Mouse (Mus musculus) MEL (cell line): ENCODE data around the gene Doc2g.

Experiments
- CHD2 ChIP-seq: IDR thresholded peaks from 2 replicates; pipeline ENCODE4 v1.6.1; 2011; ENCODE audit warnings: low read length, improper control_type of control experiment
- CTCF ChIP-seq, 3 experiments: IDR thresholded peaks in 2 of 3; conservative IDR thresholded peaks in 1 of 3; 2 replicates each; pipeline ENCODE4 v1.5.1; 2011 to 2012; ENCODE audit warnings: low read length in 3 of 3, low read depth in 2 of 3, mild to moderate bottlenecking in 2 of 3, improper control_type of control experiment in 1 of 3, inconsistent platforms in 1 of 3, mixed read lengths in 1 of 3, moderate library complexity in 1 of 3; ENCODE audit not compliant: control insufficient read depth in 1 of 3, insufficient read depth in 1 of 3, poor library complexity in 1 of 3, severe bottlenecking in 1 of 3
- GATA1 ChIP-seq: IDR thresholded peaks from 2 replicates; pipeline ENCODE4 v1.6.1; 2011; ENCODE audit warnings: low read depth, low read length, improper control_type of control experiment
- NRF1 ChIP-seq: IDR thresholded peaks from 2 replicates; pipeline ENCODE4 v1.6.1; 2014; ENCODE audit warnings: low read depth, mild to moderate bottlenecking, inconsistent platforms, low read length, improper control_type of control experiment, moderate library complexity; ENCODE audit not compliant: poor library complexity, insufficient read depth, severe bottlenecking
- TBP ChIP-seq: IDR thresholded peaks from 2 replicates; pipeline ENCODE4 v1.8.0; 2011; ENCODE audit warnings: low read depth, low read length, improper control_type of control experiment

- no peak for TF ChIP-seq CTCF (IDR thresholded peaks at IDR 0.05 in 2 of 3, conservative IDR thresholded peaks at IDR 0.05 in 1 of 3; ENCODE audit: control insufficient read depth in 1 of 3, insufficient read depth in 1 of 3, low read depth in 2 of 3, low read length in 3 of 3, poor library complexity in 1 of 3, severe bottlenecking in 1 of 3)
- TF ChIP-seq TBP = no peak
- TF ChIP-seq CHD2 = no peak
- no peak for TF ChIP-seq NRF1
- no peak for TF ChIP-seq GATA1
Observed at GRCm38 (mm10) chr19:3980917-3981316, 22.2 kb upstream of the Doc2g start.
